Mouse (Mus musculus) layer of hippocampus, adult 11-12 months (tissue): ENCODE data around the gene Tmem233.

Source experiments
- DNase-seq: peaks from one replicate; pipeline ENCODE4 v3.0.0; 2022; ENCODE audit warnings: low spot score

Gene Tmem233

DNA sequence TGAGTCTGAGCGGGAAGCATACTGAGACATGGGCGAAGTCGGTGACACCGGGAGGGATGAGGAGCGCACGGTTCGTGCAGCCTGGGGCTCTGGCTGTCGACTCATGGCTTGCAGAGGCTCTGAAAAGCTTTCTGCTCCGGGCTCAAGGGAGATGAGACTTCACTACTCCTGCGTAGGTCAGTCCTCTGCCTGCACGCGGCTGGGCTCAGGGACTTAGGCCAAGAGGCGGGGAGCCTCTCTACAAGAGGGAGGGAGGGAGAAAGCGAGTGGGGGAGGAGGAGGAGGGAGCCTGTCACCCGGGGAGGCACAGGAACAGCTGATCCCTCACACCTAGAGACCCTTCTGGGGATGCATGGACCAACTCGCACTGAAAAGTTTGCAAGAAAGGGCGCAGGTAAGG is at the start of gene Tmem233:
Gene Tmem233 (minus strand): TSS at position 164 of the 400 bp plus-strand sequence.
- DNase-seq = no peak

DNA sequence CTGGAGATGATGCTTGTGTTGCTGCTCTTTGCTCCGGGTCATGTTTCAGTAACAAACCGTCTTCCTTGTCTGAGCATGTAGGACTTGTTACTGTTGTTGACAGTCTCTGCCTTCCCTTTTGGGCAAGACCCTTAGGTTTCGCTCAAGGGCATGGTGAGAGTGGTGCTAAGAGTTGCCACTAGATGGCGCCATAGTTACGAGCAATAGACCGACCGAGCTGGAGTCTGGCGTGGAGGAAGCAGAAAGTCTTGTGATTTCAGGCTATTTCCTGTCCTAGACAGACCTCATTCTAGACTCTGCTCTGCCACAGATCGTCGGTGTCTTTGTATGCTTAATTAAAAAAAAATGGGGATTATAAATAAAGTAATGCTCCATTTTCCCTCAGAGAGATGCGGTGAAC is 40.3 kb upstream of the Tmem233 start:
- DNase-seq = peak; percentile 89

DNA sequence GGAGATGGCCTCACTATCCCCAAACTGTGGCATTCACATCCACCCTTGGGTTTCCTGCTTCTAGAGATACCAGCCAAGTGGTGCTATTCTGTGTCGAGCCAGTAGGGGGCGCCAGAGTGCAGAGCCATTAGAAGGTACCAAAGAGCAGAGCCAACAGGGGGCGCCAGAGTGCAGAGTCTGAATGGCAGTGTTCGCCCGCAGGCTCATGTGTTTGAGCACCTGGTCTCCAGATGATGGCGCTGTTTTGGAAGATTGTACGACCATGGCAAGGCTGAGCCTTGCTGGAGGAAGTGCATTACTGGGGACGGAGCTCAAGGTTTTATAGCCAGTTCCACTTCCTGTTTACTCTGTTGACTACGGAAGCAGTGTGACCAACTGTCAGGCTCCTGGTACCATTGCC is 33.5 kb upstream of the Tmem233 start:
- DNase-seq = peak; percentile 52

DNA sequence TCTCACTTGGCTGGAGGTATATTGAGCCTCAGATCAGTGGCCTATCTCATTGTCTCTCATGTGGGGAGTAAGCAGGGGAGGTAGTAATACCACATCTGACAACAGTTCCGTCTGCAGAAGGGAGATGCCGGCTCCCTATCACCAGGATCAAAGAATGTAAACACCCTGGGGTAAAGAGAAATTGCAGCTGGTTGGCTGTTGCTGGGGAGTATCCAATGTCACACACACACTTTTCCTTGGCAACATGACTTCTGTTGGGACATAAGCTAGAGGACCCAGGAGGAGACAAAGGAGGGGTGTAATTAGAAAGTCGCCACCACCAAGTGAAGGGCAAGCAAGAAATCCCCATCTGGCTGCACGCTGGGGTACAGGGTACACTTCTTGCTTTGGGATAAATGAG is 33.1 kb upstream of the Tmem233 start:
- DNase-seq = no peak

DNA sequence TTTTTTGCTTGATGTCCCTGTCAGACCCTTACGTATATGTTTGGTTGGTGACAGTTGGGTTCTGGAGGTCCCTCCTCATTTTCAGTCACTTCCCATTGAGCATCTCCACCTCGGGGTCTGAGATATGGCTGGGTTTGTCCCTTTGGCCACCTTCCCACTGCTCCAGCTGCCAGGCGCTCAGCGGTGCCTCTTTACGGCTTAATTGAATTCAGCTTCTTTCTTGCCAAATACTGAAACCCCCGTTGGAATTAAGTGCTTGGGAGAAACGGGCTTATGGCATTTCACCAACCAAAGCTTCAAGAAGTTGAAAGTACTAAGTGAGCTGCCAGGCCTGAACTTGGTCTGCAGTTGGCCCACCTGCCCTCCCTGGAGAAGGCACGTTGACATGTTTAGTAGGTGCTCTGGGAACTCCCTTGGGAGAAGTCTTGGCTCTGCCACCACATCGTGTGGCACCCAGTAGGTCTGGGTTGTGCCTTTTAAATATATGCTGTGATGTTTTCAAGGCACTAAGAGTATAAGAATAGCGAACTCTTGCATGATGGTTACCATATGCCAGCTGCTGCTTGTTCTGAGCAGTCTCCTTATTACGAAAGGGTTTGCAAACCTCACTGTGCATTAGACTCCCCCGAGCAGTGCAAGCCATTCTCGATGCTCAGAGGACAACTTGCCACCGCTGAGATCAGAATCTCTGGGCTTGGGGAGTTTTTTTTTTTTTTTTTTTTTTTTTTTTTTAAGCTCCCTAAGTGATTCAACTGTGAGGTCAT is 32.2 kb upstream of the Tmem233 start:
- no peak for DNase-seq

DNA sequence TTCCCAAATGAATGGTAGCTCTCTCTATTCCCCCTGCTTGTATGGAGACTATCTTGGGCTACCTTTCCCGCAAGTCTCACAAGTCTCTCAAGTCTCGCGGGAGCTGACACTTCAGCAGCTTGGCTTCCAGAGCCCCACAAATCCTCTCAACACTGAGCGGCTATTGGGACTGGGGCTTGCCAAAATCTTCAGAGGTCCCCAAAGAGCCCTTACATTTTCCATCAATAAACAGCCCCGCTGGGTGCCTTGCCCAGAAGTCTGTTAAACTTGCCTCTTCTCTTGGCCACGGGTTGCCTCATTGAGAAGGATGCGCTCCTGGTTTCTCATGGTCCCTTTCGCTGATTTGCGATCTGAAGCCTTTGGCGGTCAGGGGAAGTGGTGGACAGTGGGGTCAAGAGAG is 25.6 kb upstream of the Tmem233 start:
- no peak for DNase-seq

DNA sequence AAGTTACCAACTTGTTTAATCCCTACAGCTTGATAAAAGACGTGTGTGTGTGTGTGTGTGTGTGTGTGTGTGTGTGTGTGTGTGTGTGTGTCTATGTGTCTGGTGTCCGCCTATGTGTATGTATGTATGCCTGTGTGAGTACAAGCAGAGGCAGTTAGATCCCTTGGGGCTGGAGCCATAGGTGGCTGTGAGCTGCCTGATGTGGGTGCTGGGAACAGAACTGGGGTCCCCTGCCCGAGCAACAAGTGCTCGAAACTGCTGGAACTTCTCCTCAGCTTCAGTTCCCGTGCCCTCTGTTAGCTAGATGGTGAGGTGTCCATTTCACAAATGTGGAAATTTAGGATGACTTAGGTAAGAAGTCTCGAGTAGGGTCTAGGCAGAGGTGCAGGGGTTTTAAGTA is 1.2 kb upstream of the Tmem233 start:
- DNase-seq = no peak

DNA sequence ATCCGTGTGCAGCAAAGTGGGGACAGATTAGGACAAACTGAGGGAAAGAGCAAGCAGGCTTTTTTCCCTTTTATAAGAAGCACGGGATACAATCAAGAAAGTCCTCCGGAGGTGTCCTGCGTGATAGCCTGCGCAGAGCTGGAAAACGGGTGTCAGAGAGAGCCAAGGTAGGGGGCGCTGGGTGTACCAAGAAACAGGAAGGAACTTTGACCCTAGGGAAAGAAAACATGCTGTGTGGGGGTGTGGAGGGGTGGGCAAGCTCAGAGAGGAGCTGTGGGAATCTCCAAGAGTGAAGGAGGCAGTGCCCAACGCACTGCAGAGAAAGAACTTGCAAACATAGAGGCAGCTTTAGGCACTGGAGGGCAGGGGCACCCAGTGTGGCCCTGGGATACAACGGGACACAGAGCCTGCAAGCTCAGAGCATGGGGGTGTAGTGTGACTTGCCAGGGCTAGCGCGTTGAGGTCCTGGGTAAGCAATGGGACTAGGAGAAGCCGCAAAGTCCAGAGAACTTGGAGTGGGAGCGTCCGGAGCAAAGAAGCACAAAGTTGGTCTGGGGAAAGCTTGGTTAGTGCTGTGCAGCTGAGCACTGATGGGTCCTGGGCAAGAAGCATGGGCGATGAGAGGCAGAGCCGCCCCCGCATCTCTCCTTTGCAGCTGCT is 673 bp downstream of the Tmem233 start:
- no peak for DNase-seq

DNA sequence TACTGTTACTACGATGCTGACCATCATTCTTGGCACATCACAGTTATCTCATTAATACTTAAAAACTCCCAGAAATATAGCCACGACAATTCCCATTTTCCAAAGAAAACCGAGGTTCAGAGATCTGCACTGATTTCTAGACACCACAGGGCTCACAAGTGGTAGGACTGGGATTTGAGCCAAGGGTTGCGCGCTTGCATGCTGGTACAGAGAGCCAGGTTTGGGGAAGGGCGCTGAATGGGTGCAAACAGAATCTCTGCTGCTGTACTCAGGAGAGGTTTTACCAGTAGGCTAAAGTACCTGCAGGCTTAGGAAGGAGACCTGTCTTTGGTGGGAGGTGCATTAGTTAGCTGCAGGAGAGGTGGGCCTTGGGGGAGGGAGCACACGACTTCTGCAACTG is 1.4 kb downstream of the Tmem233 start:
- no peak for DNase-seq

DNA sequence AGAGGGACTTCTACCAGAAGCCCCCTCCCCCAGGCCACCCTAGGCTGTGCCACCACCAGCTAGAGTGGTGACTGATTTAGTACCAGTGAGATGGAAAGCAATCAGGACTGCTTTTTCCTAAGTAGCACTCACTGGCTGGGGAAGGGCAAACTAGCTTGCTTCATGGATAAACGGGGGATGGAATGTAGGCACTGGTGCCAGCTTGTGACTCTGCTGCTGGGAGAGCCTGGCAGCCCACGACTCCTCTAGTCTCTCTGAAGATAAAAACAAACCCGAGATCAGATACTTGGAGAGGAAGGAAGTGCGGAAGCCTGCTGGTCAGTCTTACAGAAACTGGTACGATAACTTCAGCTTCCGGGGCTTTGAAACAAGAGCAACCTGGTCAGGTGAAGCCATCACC is 2.3 kb downstream of the Tmem233 start:
- no peak for DNase-seq

DNA sequence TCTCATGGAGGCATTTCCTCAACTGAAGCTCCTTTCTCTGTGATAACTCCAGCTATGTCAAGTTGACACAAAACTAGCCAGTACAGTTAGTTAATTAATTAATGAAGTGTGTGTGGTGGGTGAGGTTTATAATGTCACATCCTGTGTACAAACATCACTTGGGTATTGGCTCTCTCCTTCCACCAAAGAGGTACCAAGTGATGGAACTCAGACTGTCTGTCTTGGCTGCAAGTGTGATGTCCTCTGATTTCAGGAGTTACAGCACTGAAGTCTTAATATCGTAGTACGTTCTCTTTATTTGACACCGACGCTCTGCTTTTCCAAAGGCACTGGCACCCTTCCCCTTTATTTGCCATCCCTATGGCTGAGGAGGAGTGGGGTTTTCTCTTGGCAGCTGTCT is 13.4 kb downstream of the Tmem233 start:
- DNase-seq = no peak

DNA sequence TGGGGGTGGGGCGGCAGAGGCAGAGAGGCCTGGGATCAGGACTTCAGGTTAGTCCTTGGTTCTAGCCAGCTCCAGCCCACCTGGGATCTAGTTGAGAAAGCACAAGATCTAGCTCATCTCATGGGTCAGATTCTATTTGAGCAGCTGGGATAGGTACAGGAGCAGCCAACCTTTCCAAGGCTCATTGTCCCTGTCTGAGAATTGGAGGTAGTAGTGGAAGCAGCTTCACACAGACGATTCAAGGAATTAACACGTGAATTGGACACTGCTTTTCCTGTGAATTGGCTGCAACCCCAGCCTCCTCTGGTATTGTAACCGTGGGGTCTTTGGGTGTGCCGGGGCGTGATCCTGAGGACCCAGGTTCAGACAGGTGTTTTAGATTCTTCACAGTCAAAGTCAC is 30.2 kb downstream of the Tmem233 start:
- DNase-seq = no peak

DNA sequence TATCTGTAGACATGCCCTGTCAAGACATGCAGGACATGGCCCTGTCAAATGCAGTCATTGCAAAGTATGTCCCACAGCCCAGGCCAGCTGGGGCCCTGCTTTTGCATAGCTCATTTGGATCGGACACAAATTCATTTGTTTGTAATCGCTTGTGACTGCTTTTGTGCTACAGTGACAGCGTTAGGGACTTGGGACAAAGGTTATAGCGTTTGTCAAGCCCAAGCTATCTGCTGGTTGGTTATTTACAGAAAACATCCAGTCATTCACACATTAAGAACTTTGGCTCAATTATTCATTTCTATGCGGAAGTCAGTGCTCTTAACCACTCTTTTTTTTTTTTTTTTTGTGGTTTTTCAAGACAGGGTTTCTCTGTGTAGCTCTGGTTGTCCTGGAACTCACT is 30.9 kb downstream of the Tmem233 start:
- no peak for DNase-seq

DNA sequence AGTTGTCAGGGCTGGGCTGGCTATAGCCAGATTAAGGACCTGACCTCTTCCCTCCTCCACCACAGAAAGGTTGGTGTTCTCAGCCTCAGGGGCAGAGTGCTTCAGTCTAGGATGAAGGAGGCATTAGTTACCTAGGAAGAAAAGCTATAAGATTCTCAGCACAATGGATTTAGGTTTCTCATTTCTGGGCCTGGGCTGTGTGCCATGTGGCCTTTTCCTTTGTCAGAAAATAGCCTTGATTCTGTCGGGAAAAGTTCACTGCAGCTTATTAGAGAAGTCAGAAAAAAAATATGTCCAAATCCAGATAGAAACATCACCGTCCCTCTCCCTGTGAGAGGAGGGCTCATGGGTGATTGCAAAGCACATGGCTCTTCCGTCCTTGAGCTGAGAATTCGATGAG is 33.2 kb downstream of the Tmem233 start:
- no peak for DNase-seq

DNA sequence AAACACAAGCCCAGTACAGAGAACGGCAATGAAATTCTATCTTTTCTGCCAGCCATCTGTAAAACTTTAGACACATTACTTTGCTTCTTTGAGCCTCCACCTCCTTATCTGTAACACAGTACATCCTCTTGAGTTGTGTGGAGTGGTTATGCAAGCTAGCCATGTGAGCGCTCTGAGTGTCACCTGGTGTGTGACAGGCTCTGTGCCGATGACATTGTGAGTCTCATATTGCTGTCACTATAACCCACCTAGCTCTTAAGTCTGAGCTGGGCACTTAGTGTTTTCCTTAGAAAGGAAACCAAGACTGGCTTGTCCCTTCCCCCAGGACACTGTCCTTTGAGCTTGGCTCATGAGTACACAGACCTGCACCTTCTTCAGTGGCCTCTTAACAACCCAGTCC is 34.7 kb downstream of the Tmem233 start:
- no peak for DNase-seq

DNA sequence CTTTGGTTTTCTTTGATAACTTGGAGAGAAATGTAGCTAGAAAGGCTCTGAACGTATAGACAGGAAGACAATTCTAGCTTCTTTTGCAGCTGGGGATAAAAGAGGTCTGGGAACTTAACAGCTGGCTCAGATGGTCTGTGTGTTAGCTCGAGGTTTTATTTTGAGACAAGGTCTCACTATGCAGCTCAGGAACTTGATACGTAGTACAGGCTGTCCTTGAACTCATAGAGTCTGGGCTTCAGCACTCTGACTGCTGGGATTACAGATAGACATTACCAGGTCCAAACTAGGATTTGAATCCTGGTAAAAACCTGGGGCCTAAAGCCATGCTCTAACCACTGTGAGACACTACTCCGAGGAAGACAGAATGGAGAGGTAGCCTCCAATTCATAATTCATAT is 36.8 kb downstream of the Tmem233 start:
- no peak for DNase-seq

DNA sequence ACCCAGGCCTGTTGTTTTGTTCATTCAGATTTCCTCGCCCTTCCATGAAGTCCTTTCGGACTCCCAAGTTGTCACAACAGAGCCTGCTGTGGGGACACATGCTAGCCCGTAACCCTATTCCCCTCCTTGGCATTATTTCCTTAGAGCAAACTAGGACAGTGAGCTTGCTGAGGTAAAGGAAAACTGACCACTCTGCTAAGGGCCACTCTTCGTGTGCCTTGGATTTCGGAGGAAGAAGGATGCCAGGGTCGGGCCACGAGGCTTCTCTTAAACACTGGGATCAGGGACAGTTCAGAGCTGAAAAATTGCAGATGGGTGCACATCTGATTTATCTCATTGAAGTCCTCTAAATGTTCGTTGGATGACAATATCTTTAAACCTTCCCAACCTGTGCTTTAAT is 37.5 kb downstream of the Tmem233 start:
- no peak for DNase-seq

DNA sequence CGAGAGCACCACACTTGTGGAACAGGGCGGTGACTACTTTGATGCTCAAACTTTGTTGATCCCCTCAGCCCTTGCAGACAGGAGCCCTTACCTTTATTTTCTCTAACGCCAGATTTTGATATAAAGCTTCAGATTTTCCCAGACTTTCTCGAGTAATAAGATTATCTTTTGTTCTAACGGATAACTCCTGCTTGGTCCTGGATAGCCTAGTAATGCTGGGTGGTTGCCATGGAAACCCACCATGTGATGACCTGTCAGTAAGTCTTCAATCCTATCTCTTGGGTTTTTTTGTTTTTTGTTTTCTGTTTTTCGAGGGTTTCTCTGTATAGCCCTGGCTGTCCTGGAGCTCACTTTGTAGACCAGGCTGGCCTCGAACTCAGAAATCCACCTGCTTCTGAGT is 40.8 kb downstream of the Tmem233 start:
- DNase-seq = no peak

DNA sequence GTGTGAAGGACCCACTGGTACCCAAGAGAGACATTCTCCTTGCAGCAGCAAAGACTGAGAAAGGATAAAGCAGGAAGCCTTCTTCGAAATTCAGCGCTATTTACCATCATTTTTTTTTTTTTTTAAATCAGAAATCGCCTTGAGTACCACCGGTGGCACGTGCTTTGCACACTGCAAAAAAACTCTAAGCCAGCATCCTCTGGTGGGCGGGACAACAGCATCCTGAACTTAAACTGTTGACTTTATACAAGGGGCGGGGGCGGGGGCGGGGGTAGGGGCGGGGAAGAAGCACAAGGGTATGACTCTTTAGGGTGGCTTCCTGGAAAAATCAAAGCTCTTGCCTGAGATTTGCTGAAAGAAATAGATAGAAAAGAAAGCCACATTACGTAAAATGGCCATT is 43.3 kb downstream of the Tmem233 start:
- DNase-seq = no peak

DNA sequence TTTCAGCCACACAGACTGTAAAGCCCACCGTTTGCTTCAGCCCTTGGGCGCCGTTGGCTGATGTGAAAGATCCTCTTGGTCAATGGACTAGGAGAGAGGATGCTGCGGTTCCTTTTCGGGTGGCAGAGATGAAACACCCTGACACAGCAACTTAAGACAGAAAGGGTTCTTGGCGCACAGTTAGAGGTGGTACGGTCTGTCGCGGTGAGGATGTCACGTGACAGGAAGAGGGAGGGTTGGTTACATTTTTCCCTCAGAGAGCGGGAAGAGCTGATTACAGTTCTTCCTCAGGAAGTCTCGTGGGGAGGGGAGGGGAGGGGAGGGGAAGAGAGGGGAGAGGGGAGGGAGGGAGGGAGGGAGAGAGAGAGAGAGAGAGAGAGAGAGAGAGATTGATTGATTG is 45.3 kb downstream of the Tmem233 start:
- DNase-seq = no peak

DNA sequence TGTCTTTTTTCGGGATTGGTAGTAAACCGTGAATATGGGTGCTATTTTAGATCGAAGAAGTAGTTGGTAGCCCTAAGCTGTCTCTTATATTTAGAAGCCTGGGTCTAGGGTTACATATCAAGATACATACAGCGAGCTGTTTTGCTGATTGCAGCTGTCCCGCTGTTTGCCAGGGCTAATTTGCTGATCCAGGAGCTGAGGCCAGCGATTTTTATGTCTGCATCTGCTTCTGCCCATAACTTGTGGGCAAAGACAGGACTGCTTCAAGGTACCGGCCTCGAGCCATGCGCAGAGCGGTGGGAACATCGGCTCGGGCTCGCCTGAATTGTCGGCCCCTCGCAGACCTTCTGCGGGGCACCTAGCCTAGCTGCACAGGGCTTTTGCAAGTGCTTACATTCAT is 46.6 kb downstream of the Tmem233 start:
- no peak for DNase-seq

DNA sequence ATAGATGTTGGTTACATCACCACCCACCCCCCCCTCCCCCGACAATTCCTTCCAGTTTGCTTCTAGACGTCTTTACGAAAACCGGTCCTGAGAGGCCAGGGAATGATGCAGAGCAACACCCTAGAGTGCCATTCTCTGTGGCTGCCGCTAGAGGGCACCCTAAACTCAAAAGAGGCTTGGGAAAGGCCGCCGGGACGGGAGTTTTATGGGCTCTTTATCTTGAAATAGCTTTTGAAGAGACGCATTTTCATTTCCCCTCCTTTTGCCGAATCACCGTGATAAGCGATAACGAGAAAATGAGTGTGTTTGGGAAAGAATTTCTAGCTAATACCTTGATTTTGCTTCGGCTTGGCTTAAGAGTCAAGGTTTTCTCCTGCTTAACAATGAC is 51.9 kb downstream of the Tmem233 start:
- peak; percentile 42 for DNase-seq

DNA sequence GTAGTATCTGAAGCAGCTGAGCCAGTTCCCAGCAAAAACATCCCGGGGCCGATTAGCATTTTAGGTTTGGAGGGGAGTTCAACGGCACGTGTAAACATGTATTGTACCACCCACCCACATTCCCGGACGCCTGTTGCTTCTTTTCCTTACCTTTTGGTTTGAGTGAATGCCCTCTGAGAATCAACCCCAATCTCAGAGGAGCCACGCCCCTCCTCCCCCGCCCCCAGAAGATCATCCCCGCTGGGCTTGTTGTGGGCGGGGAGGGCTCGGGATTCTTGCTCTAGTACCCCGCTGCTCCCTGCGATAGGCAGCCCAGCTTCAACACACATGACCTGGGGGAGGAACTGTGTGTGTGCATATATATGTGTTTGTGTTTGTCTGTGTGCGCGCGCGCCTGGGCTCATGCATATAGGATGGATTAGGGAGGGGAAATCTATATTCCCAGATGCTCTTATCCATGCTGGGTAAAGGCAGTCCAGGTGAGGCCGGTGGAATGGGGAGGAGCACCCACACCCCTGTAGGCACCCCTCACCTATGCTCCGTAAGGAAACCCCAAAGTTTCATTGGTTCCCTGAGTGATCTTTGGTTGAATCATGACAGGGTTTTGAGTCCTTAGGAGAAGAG is 52.4 kb downstream of the Tmem233 start:
- no peak for DNase-seq

DNA sequence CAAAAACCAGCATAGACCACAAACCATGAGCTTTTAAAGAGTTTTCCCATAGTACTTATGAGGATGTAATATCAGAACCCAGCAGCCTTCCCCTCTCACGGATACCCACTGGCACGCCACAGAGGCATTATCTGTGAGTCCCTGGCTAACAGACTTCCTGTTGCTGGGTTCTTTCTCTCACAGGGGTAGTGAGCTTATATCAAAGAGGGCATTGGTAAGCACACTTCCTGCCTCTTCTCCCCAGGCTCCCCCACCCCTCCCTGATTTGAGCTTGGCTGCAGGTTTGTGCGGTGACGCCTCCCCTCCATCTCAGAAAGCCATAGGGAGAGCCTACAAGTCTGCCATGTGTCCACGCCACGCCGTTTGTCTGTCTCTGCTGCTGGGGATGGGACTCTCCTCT is 54.0 kb downstream of the Tmem233 start:
- no peak for DNase-seq
